Mouse (Mus musculus): ENCODE measurements at regions not wholly inside any gene's neighbourhood (a gene's known extent, or its start where the extent isn't known, plus 50 kb on each side); places are given as distances from the start of the nearest gene placed in this dataset.

DNA sequence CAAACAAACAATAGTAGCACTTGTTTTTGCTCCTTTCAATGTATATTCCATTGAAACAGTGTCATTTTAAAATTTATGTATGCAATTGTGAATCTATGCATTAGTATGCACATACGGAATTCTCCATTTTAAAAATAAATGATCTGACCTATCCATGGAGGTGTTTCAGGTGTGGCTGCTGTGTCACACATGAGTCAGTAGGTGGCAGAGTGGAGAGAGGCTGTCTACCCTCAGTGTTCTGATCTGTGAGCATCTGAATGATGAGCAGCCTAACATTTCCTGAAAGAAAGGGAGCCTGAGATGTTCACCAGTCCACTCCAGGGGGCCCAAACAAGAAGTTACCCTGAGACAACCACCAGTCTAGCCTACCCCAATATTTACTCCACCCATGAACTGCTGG lies 75.6 kb upstream of the 1700006A11Rik start:
- DNase-seq (ENCODE audit: low read depth, low spot score): no peak

GRCm38 (mm10) chr3:124496072-124496471 lies 70.2 kb upstream of the 1700006A11Rik start:
- DNase-seq (ENCODE audit: low read depth, low spot score): peak; percentile 4
